Mouse (Mus musculus) urinary bladder, adult 2 months (tissue): ENCODE measurements around the gene BC030499. TPM values are rescaled to one million over a fixed set of nuclear protein-coding genes. Genes with fewer than 3 reads are reported as not detected.

Source experiments
- DNase-seq: peaks from one replicate; pipeline ENCODE4 v3.0.0; 2022; ENCODE audit warnings: low spot score
- polyA plus RNA-seq: library from polyadenylated mRNA; depleted of rRNA; stranded (reverse); fragments of >200 nt; gene quantifications from 2 replicates; pipeline ENCODE4 v1.2.3, GENCODE M21; 2012

BC030499 gene
- polyA plus RNA-seq, 1 experiment = 0.55 TPM

- no peak for DNase-seq
These were observed 14.6 kb downstream of the BC030499 start for GRCm38 (mm10) chr11:78305272-78305671.

DNA sequence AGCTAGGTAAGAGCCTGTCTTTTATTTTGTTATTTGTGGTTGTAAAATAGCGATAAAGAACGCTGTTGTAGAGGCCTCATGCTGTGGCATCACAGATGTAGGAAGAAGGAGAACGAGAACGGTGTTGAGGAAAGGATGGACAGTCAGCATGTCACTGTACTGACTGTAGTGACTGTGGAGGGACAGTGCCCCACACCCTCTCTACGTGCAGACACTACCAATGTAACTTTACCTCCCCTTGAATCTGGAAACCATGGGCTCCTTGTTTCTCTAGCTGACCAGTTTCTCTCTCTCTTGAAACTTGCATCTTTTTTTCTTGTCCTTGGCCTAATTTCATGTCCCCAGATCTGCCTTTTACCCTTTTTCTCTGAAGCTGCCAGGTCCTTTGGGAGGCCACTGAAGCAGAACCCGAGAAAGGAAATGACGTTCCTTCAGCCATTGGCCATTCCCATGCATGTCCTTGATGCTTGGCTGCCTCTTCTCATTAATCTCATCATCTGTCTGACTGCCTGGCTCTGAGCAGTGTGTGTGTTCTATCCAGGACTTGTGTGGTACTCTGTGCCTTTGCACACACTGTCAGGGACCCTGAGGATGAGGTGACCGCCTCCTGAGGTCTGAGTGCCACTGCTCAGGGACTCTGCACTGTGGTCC, 20.3 kb downstream of the BC030499 start:
- DNase-seq = no peak

- no peak for DNase-seq
These were observed 23.0 kb downstream of the BC030499 start for GRCm38 (mm10) chr11:78313662-78314061.

DNA sequence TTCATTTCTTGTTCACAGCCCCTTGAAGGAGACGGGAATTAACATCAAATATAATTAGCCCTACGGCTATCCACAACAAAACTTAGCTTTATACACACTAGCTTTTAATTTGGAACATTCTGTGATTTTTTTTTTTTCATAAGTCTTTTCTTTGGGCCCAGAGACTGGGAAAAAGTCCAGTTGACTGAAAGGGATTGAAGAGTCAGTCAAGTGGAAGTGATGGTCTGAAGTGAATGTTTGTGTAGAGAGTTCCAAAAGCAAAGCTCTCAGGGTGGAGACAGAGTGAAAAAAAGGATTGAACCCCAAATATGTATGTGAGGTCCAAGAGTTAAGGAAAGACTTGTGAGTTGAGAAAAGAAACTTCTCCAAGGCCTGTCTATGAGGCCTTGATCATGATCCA, 27.8 kb downstream of the BC030499 start:
- no peak for DNase-seq

GRCm38 (mm10) chr11:78322076-78322831, 31.6 kb downstream of the BC030499 start:
- no peak for DNase-seq

- DNase-seq = no peak
These were observed 32.2 kb downstream of the BC030499 start, which contains the start of gene Aldoc for GRCm38 (mm10) chr11:78322860-78323259. Gene Aldoc, plus strand, starts transcription at chr11:78322968.

GRCm38 (mm10) chr11:78324000-78324785, 33.6 kb downstream of the BC030499 start:
- no peak for DNase-seq

DNA sequence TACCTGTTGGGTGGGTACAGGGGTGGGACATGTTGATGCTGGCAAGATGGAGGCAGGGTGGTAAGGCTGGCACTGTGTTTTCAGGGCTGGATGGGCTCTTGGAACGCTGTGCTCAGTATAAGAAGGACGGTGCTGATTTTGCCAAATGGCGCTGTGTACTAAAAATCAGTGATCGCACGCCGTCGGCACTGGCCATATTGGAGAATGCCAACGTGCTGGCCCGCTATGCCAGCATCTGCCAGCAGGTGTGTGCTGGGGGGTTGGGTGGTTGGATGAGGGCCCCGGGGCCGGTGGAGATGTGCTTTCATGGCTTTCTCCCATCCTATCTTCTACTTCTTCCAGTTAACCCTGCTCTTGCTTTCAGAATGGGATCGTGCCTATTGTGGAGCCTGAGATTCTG, 34.3 kb downstream of the BC030499 start:
- DNase-seq = no peak

GRCm38 (mm10) chr11:78327215-78327614, 36.6 kb downstream of the BC030499 start:
- no peak for DNase-seq

DNA sequence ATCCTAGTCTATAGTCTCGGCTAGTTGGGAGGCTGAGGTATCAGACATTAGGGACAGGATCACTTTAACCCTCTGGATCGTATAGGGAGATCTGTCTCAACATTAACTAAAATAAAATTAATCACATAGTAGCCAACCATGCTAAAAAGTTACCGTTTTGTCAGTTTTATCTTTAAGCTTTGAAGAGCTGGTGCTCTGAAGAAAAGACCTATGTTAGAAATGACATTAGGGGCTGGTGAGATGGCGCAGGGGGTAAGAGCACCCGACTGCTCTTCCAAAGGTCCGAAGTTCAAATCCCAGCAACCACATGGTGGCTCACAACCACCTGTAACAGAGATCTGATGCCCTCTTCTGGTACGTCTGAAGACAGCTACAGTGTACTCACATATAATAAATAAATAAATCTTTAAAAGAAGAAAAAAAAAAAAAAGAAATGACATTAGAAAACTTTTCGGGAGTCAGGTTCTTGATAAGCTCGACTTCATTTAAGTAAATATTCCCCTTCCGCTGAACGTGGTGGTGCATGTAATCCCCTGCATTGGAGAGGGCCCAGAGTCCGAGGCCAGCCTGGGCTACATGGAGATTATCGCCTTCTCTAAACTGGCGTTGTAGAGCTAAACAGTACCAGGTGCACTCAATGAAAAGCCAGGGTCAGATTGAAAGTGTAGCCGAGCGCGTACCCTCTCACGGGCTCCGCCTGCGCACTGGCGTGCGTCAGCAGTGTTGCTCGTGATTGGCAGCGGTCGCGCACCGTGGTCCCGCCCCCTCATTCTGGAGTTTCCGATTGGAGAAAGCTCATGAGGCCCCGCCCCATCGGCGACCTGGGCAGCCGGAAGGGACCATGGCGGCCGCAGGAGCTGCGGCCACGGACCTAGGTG, 37.2 kb downstream of the BC030499 start, which contains the start of gene Pigs:
Gene Pigs, plus strand, starts transcription at position 782 of the 878 bp plus-strand sequence.
- DNase-seq = peak; percentile 84

DNA sequence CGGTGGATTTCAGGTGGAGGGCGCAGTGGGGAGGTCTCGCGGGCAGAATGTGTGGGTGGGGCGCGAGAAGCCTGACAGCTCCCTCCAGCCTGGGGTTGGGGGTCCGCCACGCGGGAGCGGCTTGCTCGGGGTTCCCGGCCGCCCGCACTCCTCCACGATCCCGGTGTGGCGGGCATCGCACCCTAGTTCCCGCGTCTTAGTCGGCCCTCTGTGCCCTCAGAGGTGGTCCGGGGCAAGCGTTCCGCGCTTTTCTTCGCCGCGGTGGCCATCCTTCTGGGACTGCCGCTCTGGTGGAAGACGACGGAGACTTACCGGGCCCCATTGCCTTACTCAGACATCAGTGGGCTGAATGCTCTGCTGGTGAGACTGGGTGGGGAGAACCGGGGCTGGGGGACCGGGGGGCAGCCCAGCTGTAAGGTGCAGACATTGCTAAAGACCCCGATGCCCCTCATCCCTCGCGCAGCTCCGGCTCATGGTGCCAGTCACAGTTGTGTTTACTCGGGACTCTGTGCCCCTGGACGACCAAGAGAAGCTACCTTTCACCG, 37.9 kb downstream of the BC030499 start:
- no peak for DNase-seq

DNA sequence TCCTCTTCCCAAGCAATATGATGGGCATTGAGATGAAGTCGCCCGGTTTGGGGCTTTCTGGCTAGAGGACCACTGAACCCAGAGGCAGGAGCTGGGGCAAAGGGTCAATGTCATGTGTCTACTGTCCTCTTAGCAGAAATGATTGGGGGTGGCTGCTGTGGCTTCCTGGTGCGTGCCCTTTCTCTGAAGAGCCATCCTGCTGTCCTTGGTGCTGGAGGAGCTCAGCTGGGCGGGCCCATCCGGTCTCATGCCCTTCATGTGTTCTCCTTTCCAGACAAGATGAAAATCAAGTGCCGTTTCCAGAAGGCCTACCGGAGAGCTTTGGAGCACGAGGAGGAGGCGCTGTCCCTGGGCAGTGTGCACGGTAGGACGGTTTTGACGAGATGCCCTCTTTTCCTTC, 42.0 kb downstream of the BC030499 start:
- DNase-seq = no peak

GRCm38 (mm10) chr11:78333992-78334391, 43.4 kb downstream of the BC030499 start:
- DNase-seq = no peak

DNA sequence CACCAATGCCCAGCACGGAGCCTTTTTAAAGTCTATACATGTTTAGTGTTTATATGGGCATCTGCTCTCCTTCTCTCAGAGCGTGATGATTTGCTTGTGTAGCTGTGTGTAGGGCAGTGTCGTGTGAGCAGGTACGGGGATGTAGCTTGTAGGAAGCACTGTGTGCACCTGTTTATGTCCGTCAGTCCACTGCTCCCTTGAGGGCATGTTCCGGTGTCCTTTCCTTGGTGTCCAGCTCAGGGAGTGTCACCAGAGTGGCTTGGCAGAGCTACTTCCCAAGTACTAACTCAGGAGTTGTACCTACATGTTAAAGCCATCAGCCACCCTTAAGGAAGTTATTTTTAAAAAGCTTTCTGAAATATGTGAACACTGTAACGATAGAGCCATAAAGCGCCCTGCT, 46.4 kb downstream of the BC030499 start:
- peak; percentile 16 for DNase-seq

GRCm38 (mm10) chr11:78341702-78342101, 51.1 kb downstream of the BC030499 start:
- no peak for DNase-seq

GRCm38 (mm10) chr11:78343381-78344327, 53.0 kb downstream of the BC030499 start, which contains the start of gene Unc119:
Gene Unc119, plus strand, starts transcription at chr11:78343482.
- peak; percentile 76 for DNase-seq

DNA sequence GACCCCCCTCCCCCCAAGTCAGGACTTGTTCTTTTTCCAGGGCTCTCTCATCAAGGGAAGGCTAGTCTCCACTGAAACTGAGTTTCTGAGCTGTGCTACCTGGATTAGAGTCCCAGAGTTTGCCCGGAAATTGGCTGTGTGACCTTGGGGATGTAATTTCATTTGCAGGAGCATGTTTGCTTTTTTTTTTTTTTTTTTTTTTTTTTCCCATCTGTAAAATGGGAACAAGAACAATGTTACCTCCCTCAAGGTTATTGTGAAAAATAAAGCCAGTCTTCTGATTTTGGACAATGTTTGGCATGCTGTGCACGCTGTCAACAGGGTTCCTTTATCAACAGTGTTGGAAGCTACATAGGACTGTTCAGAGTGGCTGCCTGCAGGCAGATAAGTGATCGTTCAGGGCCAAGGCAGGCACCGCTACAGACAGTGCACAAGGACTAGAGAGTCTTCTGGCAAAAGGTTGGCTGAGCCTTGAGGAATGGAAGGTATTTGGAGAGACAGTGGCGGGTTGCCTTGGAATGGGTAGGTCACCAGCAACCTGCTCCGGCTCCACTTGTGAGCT, 53.8 kb downstream of the BC030499 start:
- DNase-seq = no peak

GRCm38 (mm10) chr11:78344890-78345715, 54.5 kb downstream of the BC030499 start:
- DNase-seq = no peak

- DNase-seq = no peak
These were observed 55.2 kb downstream of the BC030499 start for GRCm38 (mm10) chr11:78345801-78346200.
